Mouse (Mus musculus) erythroblast, adult 5-6 weeks (primary cell): ENCODE results near the gene Nuak1. TPM values are rescaled to one million over a fixed set of nuclear protein-coding genes. Genes with fewer than 3 reads are reported as not detected.
A peak's percentile ranks its signal among the peaks of the same experiment; 100 is the strongest.

Source experiments
- ATAC-seq: replicated peaks from 2 replicates; pipeline ENCODE4 v1.8.0; 2016; ENCODE audit warnings: moderate number of reproducible peaks, mild to moderate bottlenecking, moderate TSS enrichment, inconsistent platforms; ENCODE audit not compliant: poor library complexity, low FRiP score, severe bottlenecking
- total RNA-seq, 2 experiments: library from RNA; stranded (forward) in 1 of 2; stranded (reverse) in 1 of 2; fragments of 150-400 nt in 1 of 2; fragments of 200-764, 138-1000 nt in 1 of 2; gene quantifications; 2 replicates each; pipeline versions ENCODE4 v1.2.3 to v1.2.4; 2015 to 2017; ENCODE audit warnings: low replicate concordance in 2 of 2

Gene Nuak1
- total RNA-seq, 2 experiments from 2014 or later, result 0.85 TPM; not detected in 1

GRCm38 (mm10) chr10:84450654-84451053 lies 10.3 kb upstream of the Nuak1 start:
- no peak for ATAC-seq

- ATAC-seq, result no peak
These were observed 9.3 kb upstream of the Nuak1 start for GRCm38 (mm10) chr10:84449733-84450132.

- no peak for ATAC-seq
These were observed 7.0 kb upstream of the Nuak1 start for GRCm38 (mm10) chr10:84447411-84447821.

GRCm38 (mm10) chr10:84446661-84447060 lies 6.3 kb upstream of the Nuak1 start:
- ATAC-seq, result no peak

GRCm38 (mm10) chr10:84444396-84444795 lies 4.0 kb upstream of the Nuak1 start:
- no peak for ATAC-seq

- no peak for ATAC-seq
These were observed 1.4 kb upstream of the Nuak1 start for GRCm38 (mm10) chr10:84441846-84442245.

GRCm38 (mm10) chr10:84441434-84441785 lies 1.0 kb upstream of the Nuak1 start:
- no peak for ATAC-seq

- ATAC-seq, result no peak
These were observed 236 bp downstream of the Nuak1 start for GRCm38 (mm10) chr10:84440181-84440540.

GRCm38 (mm10) chr10:84439228-84439596 lies 1.2 kb downstream of the Nuak1 start:
- no peak for ATAC-seq

GRCm38 (mm10) chr10:84438466-84439227 lies 1.8 kb downstream of the Nuak1 start:
- no peak for ATAC-seq

- no peak for ATAC-seq
These were observed 2.4 kb downstream of the Nuak1 start for GRCm38 (mm10) chr10:84438049-84438422.

GRCm38 (mm10) chr10:84437166-84438048 lies 3.0 kb downstream of the Nuak1 start:
- no peak for ATAC-seq

- no peak for ATAC-seq
These were observed 4.5 kb downstream of the Nuak1 start for GRCm38 (mm10) chr10:84435930-84436329.

GRCm38 (mm10) chr10:84433193-84433801 lies 7.1 kb downstream of the Nuak1 start:
- ATAC-seq, result no peak

GRCm38 (mm10) chr10:84424374-84424773 lies 16.0 kb downstream of the Nuak1 start:
- no peak for ATAC-seq

- ATAC-seq, result no peak
These were observed 16.5 kb downstream of the Nuak1 start for GRCm38 (mm10) chr10:84423903-84424302.

- 0 out of 2 replicates have a peak, but pooled peaks have one; percentile 15 for ATAC-seq
These were observed 19.8 kb downstream of the Nuak1 start for GRCm38 (mm10) chr10:84420589-84420988.

- ATAC-seq, result no peak
These were observed 22.0 kb downstream of the Nuak1 start for GRCm38 (mm10) chr10:84418421-84418820.

- ATAC-seq, result no peak
These were observed 23.6 kb downstream of the Nuak1 start for GRCm38 (mm10) chr10:84416752-84417151.

- ATAC-seq, result no peak
These were observed 25.3 kb downstream of the Nuak1 start for GRCm38 (mm10) chr10:84414981-84415700.
